Mouse (Mus musculus): Measurements from ENCODE around the gene Nkx2-3. TPM values are rescaled to one million over a fixed set of nuclear protein-coding genes. Genes with fewer than 3 reads are reported as not detected.
A peak's percentile ranks its signal among the peaks of the same experiment; 100 is the strongest.

Nkx2-3 gene
- polyA plus RNA-seq, 1 experiment from 2014 or later = 3.6 TPM

DNA sequence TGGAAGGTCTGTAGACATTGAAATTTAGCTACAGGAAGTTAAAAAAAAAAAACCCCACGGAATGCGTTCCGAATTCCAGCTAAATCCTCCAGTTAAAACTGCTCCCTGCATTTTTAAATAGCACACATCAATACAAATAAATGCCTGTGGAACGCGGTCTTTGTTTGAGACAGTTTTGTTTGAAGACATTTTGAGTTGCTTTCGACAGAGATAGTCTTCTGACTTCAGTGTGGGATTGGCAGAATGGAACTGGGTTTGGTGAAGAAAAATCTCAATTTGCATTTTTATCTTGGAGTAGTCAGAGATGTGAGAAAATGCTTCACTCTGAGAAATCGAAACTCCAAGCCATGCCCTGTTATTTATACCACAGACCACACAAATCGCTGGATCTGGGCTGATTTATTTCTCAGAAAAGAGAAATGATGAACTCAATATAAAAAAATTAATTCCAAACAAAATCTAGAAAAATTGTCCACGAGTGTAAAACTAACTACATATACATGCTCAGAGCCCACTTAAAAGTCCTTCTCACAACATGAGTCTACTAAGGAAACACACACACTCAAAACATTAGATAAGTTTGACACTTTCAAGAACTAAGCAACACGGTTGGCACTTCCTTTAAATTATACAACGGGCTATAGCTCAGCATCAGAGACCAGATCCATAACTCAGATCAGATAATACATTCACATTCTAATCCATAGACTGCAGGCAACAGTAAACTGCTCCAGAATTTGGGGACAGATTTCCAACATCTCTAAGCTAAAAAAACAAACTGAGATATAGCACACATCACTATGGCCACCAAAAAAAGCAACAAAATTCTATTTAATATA lies 4.1 kb upstream of the Nkx2-3 start:
- Histone ChIP-seq H3K36me3 (no peaks in the 10 kb centered on the region), H3K4me2 (replicated peaks) (no peak overlapping the region), H3K9me3 (no peaks in the 10 kb centered on the region), H3K27ac (replicated peaks) (no peak overlapping the region), H3K4me1 (peaks cover 17% of the 10 kb centered on the region), H3K4me3 (no peak overlapping the region), H3K9ac (replicated peaks) (no peak overlapping the region), H3K27me3 (peaks cover 87% of the 10 kb centered on the region)
- under 1% methylated on average over 11 of the region's 11 CpGs for WGBS
- ATAC-seq (replicated peaks) = no peak

DNA sequence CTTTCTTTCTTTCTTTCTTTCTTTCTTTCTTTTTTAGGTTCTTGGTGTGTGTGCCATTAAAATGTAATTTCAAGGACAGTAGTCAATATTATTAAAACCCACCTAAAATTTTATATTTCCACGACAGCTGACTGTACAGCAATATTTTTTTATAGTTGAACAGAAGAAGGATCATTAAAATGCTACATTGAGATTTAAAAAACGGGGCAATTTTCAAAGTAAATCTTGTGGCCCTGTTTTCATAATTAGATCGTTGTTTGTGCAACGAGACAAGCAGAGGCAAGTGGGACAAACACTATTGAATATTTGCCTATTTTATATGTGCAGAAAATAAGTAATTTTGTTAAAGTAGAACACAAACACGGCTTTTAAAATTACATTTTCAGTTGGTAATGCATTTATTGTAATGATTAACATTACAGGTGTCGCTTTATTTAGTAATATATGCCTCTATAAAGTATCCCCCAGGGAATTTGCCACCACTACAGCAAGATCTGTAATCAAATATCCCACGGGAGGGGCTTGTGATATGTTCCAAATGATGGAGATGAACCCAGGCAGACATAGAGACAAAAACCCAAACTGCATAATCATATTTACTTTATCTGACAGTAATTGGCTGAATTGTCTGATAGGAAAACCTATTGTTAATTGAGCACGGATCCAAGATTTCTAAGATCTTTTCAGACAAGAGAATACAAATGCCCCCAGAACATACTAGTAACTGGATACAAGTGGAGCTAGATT lies 3.2 kb upstream of the Nkx2-3 start:
- H3K27ac ChIP-seq (replicated peaks) = no peak overlapping the region
- no peak overlapping the region for H3K4me2 ChIP-seq (replicated peaks)
- whole genome bisulfite sequencing = 8% methylated on average over 8 of the region's 8 CpGs
- H3K4me1 ChIP-seq = peaks cover 17% of the 10 kb centered on the region
- H3K36me3 ChIP-seq = no peaks in the 10 kb centered on the region
- H3K9ac ChIP-seq (replicated peaks) = no peak overlapping the region
- no peak overlapping the region for H3K4me3 ChIP-seq
- no peak for ATAC-seq (replicated peaks)
- peaks cover 82% of the 10 kb centered on the region for H3K27me3 ChIP-seq
- H3K9me3 ChIP-seq = no peaks in the 10 kb centered on the region

DNA sequence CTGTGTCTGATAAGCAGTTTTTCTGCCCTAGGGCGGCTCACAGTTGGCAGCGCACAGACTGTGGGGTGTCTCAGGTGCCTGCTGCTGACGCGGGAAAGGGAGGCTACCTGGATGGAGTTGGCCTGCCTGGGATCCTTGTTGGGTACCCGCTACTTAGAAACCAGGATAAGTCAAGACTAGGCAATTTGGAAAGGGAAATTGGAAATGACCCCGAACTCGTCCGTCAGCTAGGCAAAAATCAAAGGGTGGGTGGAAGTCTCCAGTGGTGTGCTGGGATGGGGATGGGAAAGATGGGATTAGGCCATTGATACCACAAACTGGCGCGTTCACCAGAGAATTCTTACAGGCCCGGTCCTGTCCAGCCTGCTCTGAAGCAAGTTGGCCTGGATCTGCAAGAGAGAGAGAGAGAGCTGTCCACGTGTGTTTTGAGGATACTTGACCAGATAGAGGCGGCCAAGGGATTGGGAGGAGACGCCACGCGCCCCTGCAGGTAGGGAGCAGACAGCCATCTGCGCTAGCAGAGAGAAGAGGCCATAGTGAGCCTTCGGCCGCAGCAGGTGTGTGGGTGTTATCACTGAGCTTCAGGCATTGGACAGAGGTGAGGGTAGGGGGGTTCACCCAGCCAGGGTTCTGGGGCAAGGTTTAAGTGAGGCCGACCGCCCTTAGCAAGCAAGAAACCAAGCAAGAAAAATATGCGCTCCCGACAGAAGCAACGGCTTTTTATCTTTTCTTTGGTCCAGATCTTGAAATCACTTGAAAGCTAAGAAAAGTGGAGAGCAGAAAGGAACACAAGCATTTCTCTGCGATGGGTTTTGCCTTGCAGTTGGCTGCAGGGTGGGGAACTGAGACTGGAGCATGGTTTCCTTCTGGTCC lies 2.4 kb upstream of the Nkx2-3 start:
- Histone ChIP-seq H3K36me3 (no peaks in the 10 kb centered on the region), H3K27me3 (peaks cover 78% of the 10 kb centered on the region), H3K27ac (replicated peaks) (no peak overlapping the region), H3K4me3 (no peak overlapping the region), H3K9ac (replicated peaks) (no peak overlapping the region), H3K4me1 (peaks cover 24% of the 10 kb centered on the region), H3K9me3 (no peaks in the 10 kb centered on the region), H3K4me2 (replicated peaks) (no peak overlapping the region)
- 8% methylated on average over 25 of the region's 25 CpGs for WGBS
- ATAC-seq (replicated peaks) = no peak

DNA sequence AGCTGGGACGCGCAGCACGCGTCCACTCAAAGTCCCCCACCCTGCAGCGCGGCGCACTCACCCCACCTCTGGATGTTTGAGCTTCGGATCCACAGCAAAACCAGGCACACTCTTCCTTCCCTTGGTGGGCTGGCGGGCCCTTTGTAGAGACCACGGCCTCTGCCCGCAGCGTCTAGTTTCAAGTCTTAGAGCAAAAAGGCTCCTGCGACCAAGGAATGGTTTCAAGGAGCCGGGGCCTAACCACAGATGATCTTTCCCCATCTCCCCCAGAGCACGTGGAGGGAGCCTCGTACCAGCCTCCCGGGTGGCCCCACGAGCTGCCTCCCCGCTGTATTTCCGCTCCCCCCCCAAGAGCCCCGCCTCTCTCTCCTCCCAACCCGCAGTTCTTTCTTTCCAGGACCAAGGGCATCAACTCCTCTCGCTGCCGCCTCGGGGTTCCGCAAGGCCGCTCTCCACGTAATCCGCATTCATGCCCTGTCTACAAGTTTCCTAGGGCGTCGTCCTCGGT lies 1.7 kb upstream of the Nkx2-3 start:
- H3K9ac ChIP-seq (replicated peaks) = no peak overlapping the region
- 4% methylated on average over 32 of the region's 32 CpGs for WGBS
- H3K4me1 ChIP-seq = peaks cover 31% of the 10 kb centered on the region
- no peak overlapping the region for H3K4me3 ChIP-seq
- no peak overlapping the region for H3K4me2 ChIP-seq (replicated peaks)
- no peaks in the 10 kb centered on the region for H3K36me3 ChIP-seq
- peaks cover 77% of the 10 kb centered on the region for H3K27me3 ChIP-seq
- H3K27ac ChIP-seq (replicated peaks) = no peak overlapping the region
- no peak for ATAC-seq (replicated peaks)
- no peaks in the 10 kb centered on the region for H3K9me3 ChIP-seq

DNA sequence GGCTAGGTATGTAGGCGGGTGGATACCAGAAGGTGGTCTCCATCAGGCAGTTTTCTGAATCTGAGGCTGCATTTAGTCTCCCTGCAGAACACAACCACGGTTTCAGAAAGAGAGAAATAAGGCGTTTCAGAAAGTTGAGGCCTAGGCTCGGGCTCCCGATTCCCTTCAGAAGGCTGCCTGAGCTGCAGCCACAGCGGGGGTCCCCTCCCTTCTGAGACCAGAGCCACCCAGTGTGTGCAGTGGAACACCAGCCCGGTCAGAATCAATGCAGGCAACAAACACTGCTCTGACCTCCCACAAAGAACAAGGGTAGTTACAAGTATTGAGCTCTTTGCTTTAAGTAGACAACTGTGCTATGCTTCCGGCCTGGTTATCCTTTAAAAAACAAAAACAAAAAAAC lies 1.0 kb upstream of the Nkx2-3 start:
- no peak overlapping the region for H3K4me3 ChIP-seq
- no peak overlapping the region for H3K9ac ChIP-seq (replicated peaks)
- no peaks in the 10 kb centered on the region for H3K36me3 ChIP-seq
- H3K9me3 ChIP-seq = no peaks in the 10 kb centered on the region
- no peak overlapping the region for H3K4me2 ChIP-seq (replicated peaks)
- 21% methylated on average over 8 of the region's 8 CpGs for WGBS
- H3K4me1 ChIP-seq = peaks cover 37% of the 10 kb centered on the region
- peaks cover 70% of the 10 kb centered on the region for H3K27me3 ChIP-seq
- ATAC-seq (replicated peaks) = no peak
- H3K27ac ChIP-seq (replicated peaks) = no peak overlapping the region

DNA sequence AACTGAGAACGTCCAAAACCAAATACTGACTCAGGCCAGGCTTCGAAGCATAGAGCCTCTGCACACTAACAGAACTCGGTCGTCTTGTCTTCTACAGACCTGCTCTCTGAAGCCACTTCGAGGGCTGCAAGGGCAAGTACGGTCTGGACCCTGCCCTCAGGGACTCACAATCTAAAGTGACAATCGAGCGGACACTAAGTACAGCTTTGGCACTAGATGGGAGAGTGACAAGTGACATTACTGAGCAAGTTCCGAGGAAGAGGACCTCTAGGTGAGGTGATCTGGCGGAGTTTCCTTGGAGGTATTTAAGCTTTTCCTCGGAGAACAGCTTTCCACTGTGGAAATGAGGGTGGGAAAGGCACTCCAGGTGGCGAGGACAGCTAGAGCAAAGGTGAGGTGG lies 564 bp upstream of the Nkx2-3 start:
- Histone ChIP-seq H3K9ac (replicated peaks) (no peak overlapping the region), H3K4me3 (0 out of 2 replicates have a peak overlapping the region, but pooled peaks have one; percentile 47), H3K27ac (replicated peaks) (no peak overlapping the region), H3K4me1 (peaks cover 42% of the 10 kb centered on the region), H3K27me3 (peaks cover 65% of the 10 kb centered on the region), H3K9me3 (no peaks in the 10 kb centered on the region), H3K4me2 (replicated peaks) (peak overlapping the region; percentile 43), H3K36me3 (no peaks in the 10 kb centered on the region)
- WGBS = 14% methylated on average over 12 of the region's 12 CpGs
- ATAC-seq (replicated peaks) = no peak

DNA sequence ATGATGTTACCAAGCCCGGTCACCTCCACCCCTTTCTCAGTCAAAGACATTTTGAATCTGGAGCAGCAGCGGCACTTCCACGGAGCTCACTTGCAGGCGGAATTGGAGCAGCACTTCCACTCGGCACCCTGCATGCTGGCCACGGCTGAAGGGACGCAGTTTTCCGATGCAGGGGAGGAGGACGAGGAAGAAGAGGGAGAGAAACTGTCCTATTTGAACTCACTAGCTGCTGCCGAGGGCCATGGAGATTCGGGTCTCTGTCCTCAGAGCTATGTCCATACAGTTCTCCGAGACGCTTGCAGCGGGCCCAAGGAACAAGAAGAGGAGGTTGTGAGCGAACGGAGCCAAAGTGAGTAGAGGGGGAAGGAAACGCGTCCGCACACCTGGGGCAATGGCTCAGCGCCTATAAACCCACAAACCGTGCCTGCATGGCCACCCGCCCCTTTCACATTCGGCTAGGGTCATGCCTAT lies 411 bp downstream of the Nkx2-3 start:
- under 1% methylated on average over 23 of the region's 23 CpGs for WGBS
- no peaks in the 10 kb centered on the region for H3K9me3 ChIP-seq
- peaks cover 61% of the 10 kb centered on the region for H3K27me3 ChIP-seq
- peak overlapping the region; percentile 43 for H3K4me2 ChIP-seq (replicated peaks)
- peak overlapping the region; percentile 47 for H3K4me3 ChIP-seq
- no peak for ATAC-seq (replicated peaks)
- H3K4me1 ChIP-seq = peaks cover 45% of the 10 kb centered on the region
- peak overlapping the region; percentile 35; the same call in 1 of the 2 replicates for H3K9ac ChIP-seq (replicated peaks)
- no peak overlapping the region for H3K27ac ChIP-seq (replicated peaks)
- no peaks in the 10 kb centered on the region for H3K36me3 ChIP-seq

DNA sequence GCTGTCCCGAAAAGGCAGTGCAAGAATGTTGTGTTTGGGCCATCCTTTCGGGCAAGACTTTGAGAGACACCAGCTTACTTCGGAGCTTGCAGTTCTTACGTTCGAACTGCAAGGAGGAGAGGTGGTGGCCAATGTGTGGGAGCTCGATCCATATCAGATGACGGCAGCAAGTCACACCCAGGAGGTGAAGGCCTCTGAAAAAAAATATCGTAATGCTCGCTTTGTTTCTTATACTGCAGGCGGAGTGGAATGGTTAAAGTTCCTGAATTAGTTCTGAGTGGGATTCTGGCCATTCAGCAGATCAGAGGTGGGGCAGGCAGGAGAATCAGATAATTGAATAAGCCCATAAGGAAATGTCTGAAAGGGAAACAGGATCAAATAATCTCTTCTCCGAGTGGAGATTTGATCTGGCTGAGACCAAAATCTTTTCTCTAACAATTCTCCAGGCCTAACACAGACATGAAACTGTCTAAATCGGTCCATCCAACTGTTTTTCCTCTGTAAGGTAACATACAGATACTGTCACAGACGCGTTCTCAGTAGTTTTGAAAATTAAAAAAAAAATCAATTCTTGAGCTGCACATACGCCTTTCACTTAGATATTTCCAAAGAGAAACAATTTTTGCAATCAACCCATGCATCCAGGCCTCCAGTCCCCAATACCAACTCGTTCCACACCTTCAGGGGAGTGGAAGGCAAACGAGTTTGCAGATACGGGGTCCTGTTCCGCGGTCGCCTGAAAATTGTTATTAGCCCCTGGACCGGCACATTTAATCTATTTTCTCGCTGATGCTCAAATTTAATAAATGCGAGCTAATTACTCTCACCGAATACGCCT lies 1.4 kb downstream of the Nkx2-3 start:
- Histone ChIP-seq H3K4me3 (peak overlapping the region; percentile 47), H3K9me3 (no peaks in the 10 kb centered on the region), H3K27me3 (peaks cover 65% of the 10 kb centered on the region), H3K4me2 (replicated peaks) (peak overlapping the region; percentile 71), H3K27ac (replicated peaks) (no peak overlapping the region), H3K4me1 (peaks cover 45% of the 10 kb centered on the region), H3K36me3 (no peaks in the 10 kb centered on the region), H3K9ac (replicated peaks) (no peak overlapping the region)
- ATAC-seq (replicated peaks) = no peak
- 7% methylated on average over 26 of the region's 26 CpGs for WGBS

DNA sequence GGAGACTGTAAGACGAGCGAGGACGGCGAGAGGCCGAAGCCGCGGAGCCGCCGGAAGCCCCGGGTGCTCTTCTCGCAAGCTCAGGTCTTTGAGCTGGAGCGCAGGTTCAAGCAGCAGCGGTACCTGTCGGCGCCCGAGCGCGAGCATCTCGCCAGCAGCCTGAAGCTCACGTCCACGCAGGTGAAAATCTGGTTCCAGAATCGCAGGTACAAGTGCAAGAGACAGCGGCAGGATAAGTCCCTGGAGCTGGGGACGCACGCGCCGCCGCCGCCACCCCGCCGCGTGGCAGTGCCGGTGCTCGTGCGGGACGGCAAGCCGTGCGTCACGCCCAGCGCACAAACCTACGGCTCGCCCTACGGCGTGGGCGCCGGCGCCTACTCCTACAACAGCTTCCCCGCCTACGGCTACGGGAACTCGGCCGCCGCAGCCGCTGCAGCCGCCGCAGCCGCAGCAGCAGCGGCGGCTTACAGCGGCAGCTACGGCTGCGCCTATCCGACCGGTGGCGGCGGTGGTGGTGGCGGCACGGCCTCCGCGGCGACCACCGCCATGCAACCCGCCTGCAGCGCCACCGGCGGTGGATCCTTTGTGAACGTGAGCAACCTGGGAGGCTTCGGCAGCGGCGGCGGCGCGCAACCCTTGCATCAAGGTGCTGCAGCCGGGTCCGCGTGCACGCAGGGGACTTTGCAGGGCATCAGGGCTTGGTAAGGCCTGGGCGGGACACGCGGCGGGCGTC lies 2.4 kb downstream of the Nkx2-3 start:
- under 1% methylated on average over 85 of the region's 92 CpGs for WGBS
- Histone ChIP-seq H3K9ac (replicated peaks) (peak overlapping the region; percentile 48), H3K4me1 (peaks cover 45% of the 10 kb centered on the region), H3K36me3 (no peaks in the 10 kb centered on the region), H3K4me3 (peak overlapping the region; percentile 47), H3K27ac (replicated peaks) (peak overlapping the region; percentile 81), H3K27me3 (peaks cover 69% of the 10 kb centered on the region), H3K4me2 (replicated peaks) (peak overlapping the region; percentile 71), H3K9me3 (no peaks in the 10 kb centered on the region)
- ATAC-seq (replicated peaks) = peak; percentile 27

DNA sequence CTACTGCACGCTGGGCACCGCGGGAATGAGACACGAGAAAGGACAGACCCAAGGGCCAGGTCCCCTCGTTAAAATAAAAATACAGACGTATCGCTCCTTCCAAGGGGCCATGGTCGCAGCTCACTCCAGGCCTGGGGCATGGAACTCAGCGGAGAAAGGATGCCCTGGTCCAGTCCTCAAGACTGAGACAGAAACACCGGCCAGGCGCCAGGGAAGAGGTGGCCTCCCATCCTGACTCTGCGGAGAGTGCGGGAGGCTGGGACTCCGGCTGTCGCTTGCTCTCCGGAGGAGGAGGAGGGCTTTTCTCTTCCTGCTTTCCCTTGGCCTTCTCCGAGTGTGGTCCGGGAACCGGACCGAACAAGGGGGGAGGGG lies 2.9 kb downstream of the Nkx2-3 start:
- under 1% methylated on average over 20 of the region's 20 CpGs for WGBS
- Histone ChIP-seq H3K9me3 (no peaks in the 10 kb centered on the region), H3K4me1 (peaks cover 45% of the 10 kb centered on the region), H3K4me3 (peak overlapping the region; percentile 47), H3K36me3 (no peaks in the 10 kb centered on the region), H3K27ac (replicated peaks) (peak overlapping the region; percentile 81), H3K4me2 (replicated peaks) (peak overlapping the region; percentile 71), H3K27me3 (peaks cover 69% of the 10 kb centered on the region), H3K9ac (replicated peaks) (peak overlapping the region; percentile 48)
- 0 out of 2 replicates have a peak, but pooled peaks have one; percentile 3 for ATAC-seq (replicated peaks)

Data from forebrain, embryonic 15.5 days (tissue).